Mouse (Mus musculus) gastrocnemius, adult 2 months (tissue): ENCODE data around the gene Man2a1. TPM values are rescaled to one million over a fixed set of nuclear protein-coding genes. Genes with fewer than 3 reads are reported as not detected.

Source experiments
- DNase-seq: peaks from one replicate; pipeline ENCODE4 v3.0.0; 2022
- H3K27ac ChIP-seq: fragments of 200-600 bp; 2 replicates; pipeline ENCODE4 v1.8.1; 2022; ENCODE audit warnings: mild to moderate bottlenecking
- H3K4me3 ChIP-seq: fragments of 200-600 bp; 2 replicates; pipeline ENCODE4 v1.8.1; 2022; ENCODE audit warnings: mild to moderate bottlenecking, moderate library complexity
- CTCF ChIP-seq: fragments of 200-600 bp; IDR thresholded peaks from 2 replicates; pipeline ENCODE4 v1.8.1; 2022; ENCODE audit warnings: antibody characterized with exemption, mild to moderate bottlenecking, moderate library complexity
- intact Hi-C: fragments of 180-260 bp; cut with DNase I; formaldehyde crosslinking; loops from one replicate; pipeline ENCODE4 v1.15.1; 2025
- total RNA-seq, 2 experiments: library from RNA; stranded (reverse); gene quantifications; 2 replicates each; pipeline ENCODE4 v1.2.3; 2021

Gene Man2a1
- total RNA-seq, 2 experiments from 2014 or later = 9.0 to 9.8 TPM

GRCm38 (mm10) chr17:64608923-64609598 is 8.5 kb downstream of the Man2a1 start:
- no peak for DNase-seq
- intact Hi-C loops = no loop called here
- no peak for TF ChIP-seq CTCF
- Histone ChIP-seq H3K4me3 (no peak overlapping the region), H3K27ac (no peak overlapping the region)

DNA sequence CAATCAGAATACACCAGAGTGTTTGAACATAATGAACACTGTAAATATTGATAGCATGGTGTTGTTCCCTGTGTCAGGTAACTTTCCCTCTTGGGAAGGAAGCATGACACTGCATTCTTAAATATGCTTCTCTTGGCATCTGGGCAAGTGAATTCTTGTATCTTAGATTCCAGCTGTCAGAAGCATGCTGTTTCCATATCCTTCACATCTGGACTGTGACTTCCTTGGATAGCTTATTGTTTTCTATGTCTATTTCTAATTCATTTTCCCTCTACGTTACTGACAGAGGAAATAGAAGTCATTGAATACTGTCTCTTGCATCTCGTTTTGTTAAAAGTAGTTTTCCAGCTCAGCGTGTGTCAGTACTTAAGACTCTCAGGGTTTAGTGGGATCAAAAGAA is 9.2 kb downstream of the Man2a1 start:
- Histone ChIP-seq H3K27ac (peak overlapping the region; percentile 21; the same call in 1 of the 2 replicates), H3K4me3 (no peak overlapping the region)
- no peak for TF ChIP-seq CTCF
- DNase-seq = no peak
- intact Hi-C loops = no loop called here

GRCm38 (mm10) chr17:64611426-64611825 is 10.9 kb downstream of the Man2a1 start:
- Histone ChIP-seq H3K4me3 (no peak overlapping the region), H3K27ac (peak overlapping the region; percentile 51)
- no peak for TF ChIP-seq CTCF

DNA sequence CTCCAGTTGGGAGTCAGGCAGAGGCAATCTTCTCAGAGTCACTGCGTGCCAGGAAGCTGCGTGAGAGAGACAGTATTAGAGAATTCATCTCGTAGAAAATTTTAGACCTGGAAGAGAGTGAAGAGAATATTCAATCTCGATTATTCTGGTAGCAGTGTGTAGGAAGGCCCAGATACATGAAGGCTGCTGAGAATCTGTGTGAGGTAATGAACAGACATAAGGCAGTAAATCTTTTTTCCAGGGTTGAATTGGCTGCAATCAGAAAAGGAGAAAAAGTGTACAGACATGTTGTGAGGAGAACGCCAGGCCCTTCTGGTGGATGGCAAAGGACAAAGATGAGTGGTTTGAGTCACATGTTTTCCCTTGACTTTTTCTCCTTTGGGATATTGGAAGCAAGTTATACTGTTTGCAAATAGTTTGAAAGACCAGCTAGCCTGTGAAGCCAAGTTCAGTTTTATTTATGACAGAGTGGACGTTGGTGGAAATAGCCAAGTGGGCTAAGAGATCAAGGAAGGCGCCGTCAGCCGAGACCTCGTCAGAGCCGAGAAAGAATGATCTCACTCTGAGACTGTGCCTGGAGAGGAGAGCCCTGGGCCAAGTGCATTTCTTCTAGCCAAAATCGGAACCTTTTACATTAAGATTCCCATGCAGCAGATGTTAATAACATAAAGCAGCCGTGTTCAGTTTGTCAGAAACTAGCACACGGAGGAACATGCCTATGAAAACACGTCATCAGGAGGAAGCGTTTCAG is 11.8 kb downstream of the Man2a1 start:
- intact Hi-C loops = no loop called here
- H3K27ac ChIP-seq = peak overlapping the region; percentile 68

More at GRCm38 (mm10) chr17:64611426-64611825, 10.9 kb downstream of the Man2a1 start:
- intact Hi-C loops = no loop called here
- DNase-seq = no peak

DNA sequence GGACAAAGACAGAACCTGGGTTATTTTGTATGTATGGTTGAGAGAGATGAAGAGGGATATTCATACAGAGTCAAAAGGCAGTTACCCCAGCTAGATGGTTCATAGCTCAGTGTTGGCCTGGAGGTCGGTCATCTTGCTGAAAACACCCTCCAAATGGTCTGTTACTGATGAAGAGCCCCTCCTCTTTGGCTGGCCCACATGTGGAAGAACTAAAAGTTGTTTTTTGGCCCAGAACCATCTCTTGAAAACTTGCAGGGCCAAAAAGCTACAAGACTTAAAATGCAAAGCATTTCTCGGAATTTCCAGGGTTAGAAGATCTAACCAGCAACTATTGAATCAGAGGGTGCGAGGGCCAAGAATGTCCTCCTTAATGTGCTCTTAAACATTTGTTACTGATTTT is 12.4 kb downstream of the Man2a1 start:
- no peak for TF ChIP-seq CTCF
- no peak for DNase-seq
- intact Hi-C loops = no loop called here
- H3K4me3 ChIP-seq = peak overlapping the region; percentile 49
- peak overlapping the region; percentile 68 for H3K27ac ChIP-seq

More for the DNA sequence above, 11.8 kb downstream of the Man2a1 start:
- no peak for TF ChIP-seq CTCF
- peak; percentile 78 for DNase-seq
- peak overlapping the region; percentile 49 for H3K4me3 ChIP-seq

DNA sequence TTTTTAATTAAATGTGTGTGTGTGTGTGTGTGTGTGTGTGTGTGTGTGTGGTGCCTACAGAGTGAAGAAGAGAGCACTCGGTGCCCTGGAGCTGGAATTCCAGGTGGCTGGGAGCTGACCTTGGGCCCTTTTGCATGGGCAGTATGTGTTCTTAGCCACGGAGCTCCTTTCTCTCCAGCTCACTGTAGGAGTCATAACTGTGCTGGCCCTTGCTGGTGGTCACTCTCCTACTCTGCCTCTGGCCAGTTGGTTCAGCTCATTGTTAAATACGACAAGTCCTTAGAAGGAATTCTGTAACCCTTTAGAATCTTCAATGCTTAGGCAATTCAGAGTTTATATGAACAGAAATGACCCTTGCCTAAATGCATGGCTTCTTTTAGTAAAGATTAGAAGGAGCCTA is 12.8 kb downstream of the Man2a1 start:
- H3K27ac ChIP-seq = no peak overlapping the region; the same call in 1 of the 2 replicates
- TF ChIP-seq CTCF = no peak
- no peak overlapping the region for H3K4me3 ChIP-seq
- DNase-seq = no peak
- intact Hi-C loops = no loop called here

DNA sequence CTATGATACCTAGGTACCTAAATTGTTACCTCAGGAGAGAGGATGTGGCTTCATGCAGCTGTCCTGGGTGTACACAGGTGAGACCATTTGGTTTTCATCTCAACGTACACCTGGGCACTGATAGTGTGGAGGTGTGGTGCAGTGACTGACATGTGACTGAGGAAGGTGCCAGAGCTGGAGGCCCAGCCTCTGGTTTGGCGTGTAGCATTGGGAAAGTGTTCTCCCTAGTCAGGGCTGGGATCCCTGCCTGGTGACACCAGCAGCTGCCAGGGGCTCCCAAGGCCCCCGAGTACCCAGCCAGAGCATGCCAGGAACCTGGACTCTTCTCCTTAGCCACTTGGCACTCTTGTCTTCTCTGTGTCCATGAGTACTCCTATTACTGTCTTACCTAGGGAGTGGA is 14.3 kb downstream of the Man2a1 start:
- DNase-seq = peak; percentile 80
- intact Hi-C loops = loop anchor here (5.0 kb wide), 1 partner anchor 67 kb away; no protein-coding TSS in a partner anchor
- no peak overlapping the region for H3K4me3 ChIP-seq
- TF ChIP-seq CTCF = no peak
- peak overlapping the region; percentile 85 for H3K27ac ChIP-seq

DNA sequence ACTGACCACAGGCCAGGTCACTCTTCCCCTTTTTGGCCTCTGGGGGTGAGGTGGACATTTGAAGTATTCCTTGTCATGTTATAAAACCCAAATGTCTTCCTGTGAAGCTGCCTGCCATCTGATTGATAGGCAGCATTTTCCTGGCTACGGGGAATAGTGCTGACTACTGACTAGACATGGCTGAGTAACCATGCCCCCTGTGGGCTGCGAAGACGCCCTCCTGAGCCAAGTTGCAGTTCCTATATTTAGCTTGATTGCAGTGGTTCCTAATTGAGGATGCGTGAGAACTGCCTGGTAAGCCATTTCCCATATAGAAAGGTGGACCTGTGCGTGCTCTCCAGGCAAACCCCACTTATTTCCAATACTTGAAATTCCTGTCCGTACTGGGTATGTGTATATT is 14.9 kb downstream of the Man2a1 start:
- H3K4me3 ChIP-seq = no peak overlapping the region
- TF ChIP-seq CTCF = peak; percentile 21
- H3K27ac ChIP-seq = peak overlapping the region; percentile 85
- intact Hi-C loops = loop anchor here (5.0 kb wide), 1 partner anchor 67 kb away; no protein-coding TSS in a partner anchor
- DNase-seq = peak; percentile 66

GRCm38 (mm10) chr17:64616259-64616658 is 15.7 kb downstream of the Man2a1 start:
- intact Hi-C loops = loop anchor here (5.0 kb wide), 1 partner anchor 66 kb away; no protein-coding TSS in a partner anchor
- H3K4me3 ChIP-seq = no peak overlapping the region
- peak; percentile 42 for DNase-seq
- peak overlapping the region; percentile 85; the same call in 1 of the 2 replicates for H3K27ac ChIP-seq
- no peak for TF ChIP-seq CTCF

GRCm38 (mm10) chr17:64617838-64618237 is 17.3 kb downstream of the Man2a1 start:
- peak overlapping the region; percentile 24; the same call in 1 of the 2 replicates for H3K27ac ChIP-seq
- intact Hi-C loops = loop anchor here (5.0 kb wide), 1 partner anchor 64 kb away; no protein-coding TSS in a partner anchor
- DNase-seq = peak; percentile 68
- no peak overlapping the region for H3K4me3 ChIP-seq
- TF ChIP-seq CTCF = no peak

- TF ChIP-seq CTCF = no peak
- no peak overlapping the region for H3K27ac ChIP-seq
- H3K4me3 ChIP-seq = no peak overlapping the region
- no peak for DNase-seq
- intact Hi-C loops = loop anchor here (5.0 kb wide), 1 partner anchor 63 kb away; no protein-coding TSS in a partner anchor
Measured at GRCm38 (mm10) chr17:64618996-64619395, 18.5 kb downstream of the Man2a1 start.

DNA sequence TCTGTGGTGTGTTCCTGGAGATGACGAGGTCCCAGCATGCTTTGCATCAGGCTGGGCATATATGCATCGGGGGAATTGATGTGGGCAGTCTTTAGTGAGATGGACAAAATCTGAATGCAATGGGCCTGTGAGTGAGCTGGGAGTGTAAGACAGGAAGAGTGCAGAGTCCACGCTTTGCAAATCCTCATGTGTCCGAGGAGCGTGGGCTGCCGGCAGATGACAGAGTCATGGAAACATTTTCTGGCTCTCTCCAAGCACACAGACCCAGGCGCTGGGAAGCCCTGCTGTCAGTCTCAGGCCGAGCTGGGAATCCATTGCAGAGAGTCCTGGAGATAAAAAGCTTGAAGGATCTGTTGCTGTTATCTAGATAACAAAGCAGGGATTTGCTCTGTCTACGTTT is 19.6 kb downstream of the Man2a1 start:
- intact Hi-C loops = no loop called here
- H3K27ac ChIP-seq = peak overlapping the region; percentile 85
- DNase-seq = no peak
- no peak for TF ChIP-seq CTCF
- H3K4me3 ChIP-seq = no peak overlapping the region

DNA sequence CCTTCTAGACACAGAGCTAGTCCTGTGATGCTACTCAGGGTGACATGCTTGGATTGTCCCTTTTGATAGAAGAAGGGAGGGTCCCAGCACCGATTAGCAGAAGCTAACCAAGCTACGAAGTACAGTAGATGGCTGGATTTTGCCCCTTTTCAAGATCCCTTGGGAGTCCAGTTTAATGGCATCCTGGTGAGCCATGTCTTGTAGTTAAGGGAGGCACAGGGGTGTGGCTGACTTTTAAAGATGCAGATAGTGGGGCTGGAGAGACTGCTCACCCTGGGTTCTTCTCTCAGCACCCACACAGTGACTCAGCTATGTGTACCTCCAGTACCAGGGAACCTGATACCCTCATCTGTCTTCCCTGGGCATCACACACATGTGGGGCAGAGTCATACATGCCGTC is 20.1 kb downstream of the Man2a1 start:
- TF ChIP-seq CTCF = no peak
- Histone ChIP-seq H3K27ac (peak overlapping the region; percentile 85), H3K4me3 (no peak overlapping the region)
- intact Hi-C loops = no loop called here
- DNase-seq = no peak
